ENCODE assay signal across 20 mouse cellular contexts in the genomic region with DNA sequence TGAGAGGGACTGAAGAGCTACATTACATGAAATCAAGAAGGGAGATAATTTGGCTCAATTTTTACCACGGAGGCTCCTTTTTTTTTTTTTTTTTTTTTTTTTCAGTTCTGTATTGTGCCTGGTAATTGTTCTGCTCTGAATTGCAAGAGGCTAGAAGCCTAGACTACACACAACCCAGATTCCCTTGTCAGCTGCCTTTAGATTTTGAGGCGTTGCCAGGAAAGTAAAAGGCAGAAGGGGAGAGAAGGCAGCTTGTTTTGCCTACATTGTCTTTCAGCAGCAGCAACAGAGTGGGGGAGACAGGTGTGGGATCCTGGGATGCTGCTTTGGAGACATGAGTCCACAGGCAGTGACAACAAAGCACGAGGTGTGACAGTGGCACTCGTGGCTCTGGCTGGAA.
"Had no signal": no experiment of that assay in that cellular context is flagged by ENCODE, and none has a peak within 500 bp of the region (broad histone marks: within the 10 kb centered on the region; RNA-seq: fewer than 3 reads in every experiment).

No protein-coding gene starts in this region.

- H3K27me3 ChIP-seq: kidney, embryonic 15.5 days; limb, embryonic 13.5 days; liver, embryonic 12.5 days; liver, embryonic 15.5 days; neural tube, embryonic 12.5 days; neural tube, embryonic 15.5 days; stomach, embryonic 15.5 days had no signal

- DNase-seq: kidney, adult 8-10 months; kidney, postnatal 10 days; kidney, postnatal 36 days; liver; lung, adult 18-20 months; lung, postnatal 14 days; lung, postnatal 4 days; midbrain, embryonic 14.5 days; retina, postnatal 1 day; right cerebral cortex, postnatal 25 days; spleen, adult 18-20 months; thymus, postnatal 25 days had no signal

- ATAC-seq: liver, embryonic 12.5 days had no signal

- H3K4me1 ChIP-seq: limb, embryonic 13.5 days; liver, embryonic 12.5 days; liver, embryonic 15.5 days; neural tube, embryonic 12.5 days; neural tube, embryonic 15.5 days; stomach, embryonic 15.5 days had no signal

- H3K4me2 ChIP-seq: kidney, embryonic 15.5 days; limb, embryonic 13.5 days; liver, embryonic 12.5 days; liver, embryonic 15.5 days; neural tube, embryonic 12.5 days; neural tube, embryonic 15.5 days; stomach, embryonic 15.5 days had no signal

- H3K9ac ChIP-seq: kidney, embryonic 15.5 days; limb, embryonic 13.5 days; liver, embryonic 12.5 days; liver, embryonic 15.5 days; neural tube, embryonic 12.5 days; neural tube, embryonic 15.5 days; stomach, embryonic 15.5 days had no signal

- H3K36me3 ChIP-seq: kidney, embryonic 15.5 days; limb, embryonic 10.5 days; limb, embryonic 13.5 days; liver, embryonic 12.5 days; liver, embryonic 15.5 days; neural tube, embryonic 12.5 days; neural tube, embryonic 15.5 days; stomach, embryonic 15.5 days had no signal

- H3K27ac ChIP-seq: kidney, embryonic 15.5 days; limb, embryonic 10.5 days; limb, embryonic 13.5 days; liver, embryonic 12.5 days; liver, embryonic 15.5 days; neural tube, embryonic 12.5 days; neural tube, embryonic 15.5 days; stomach, embryonic 15.5 days had no signal

- H3K4me3 ChIP-seq: kidney, embryonic 15.5 days; limb, embryonic 10.5 days; limb, embryonic 13.5 days; liver, embryonic 12.5 days; liver, embryonic 15.5 days; neural tube, embryonic 12.5 days; neural tube, embryonic 15.5 days; stomach, embryonic 15.5 days had no signal

- H3K9me3 ChIP-seq: kidney, embryonic 15.5 days; limb, embryonic 10.5 days; limb, embryonic 13.5 days; liver, embryonic 12.5 days; liver, embryonic 15.5 days; neural tube, embryonic 12.5 days; neural tube, embryonic 15.5 days; stomach, embryonic 15.5 days had no signal
